Mouse (Mus musculus) embryonic fibroblast, embryonic 13.5 days (primary cell): Measurements from ENCODE around the gene Vmn1r4. TPM values are rescaled to one million over a fixed set of nuclear protein-coding genes. Genes with fewer than 3 reads are reported as not detected.

ENCODE experiments used
- H3K27ac ChIP-seq: 2 replicates; pipeline ENCODE4 v1.5.1; 2012; ENCODE audit warnings: low read length, control low read depth, inconsistent platforms; ENCODE audit not compliant: insufficient read depth
- H3K4me1 ChIP-seq: 2 replicates; pipeline ENCODE4 v1.6.1; 2011; ENCODE audit warnings: low read length; ENCODE audit not compliant: control insufficient read depth, insufficient read depth
- H3K4me3 ChIP-seq: 2 replicates; pipeline ENCODE4 v1.5.1; 2011; ENCODE audit warnings: mild to moderate bottlenecking, control low read depth, low read length; ENCODE audit not compliant: insufficient read depth
- CTCF ChIP-seq: IDR thresholded peaks from 2 replicates; pipeline ENCODE4 v1.5.1; 2011; ENCODE audit warnings: mild to moderate bottlenecking, control low read depth, low read length, moderate library complexity, borderline replicate concordance; ENCODE audit not compliant: insufficient read depth
- POLR2A ChIP-seq: IDR thresholded peaks from 2 replicates; pipeline ENCODE4 v1.6.1; 2011; ENCODE audit warnings: low read depth, mild to moderate bottlenecking, control low read depth, low read length, moderate library complexity
- polyA plus RNA-seq: library from polyadenylated mRNA; stranded (reverse); fragments of >200 nt; gene quantifications from 2 replicates; pipeline ENCODE4 v1.2.4, GENCODE M21; 2011; ENCODE audit warnings: low read depth; ENCODE audit not compliant: missing spikeins, insufficient read length

Vmn1r4 gene
- polyA plus RNA-seq, 1 experiment = not detected

GRCm38 (mm10) chr6:56956436-56956835 is 32.6 kb downstream of the Vmn1r4 start:
- H3K27ac ChIP-seq = no peak overlapping the region
- TF ChIP-seq POLR2A = no peak

GRCm38 (mm10) chr6:56969973-56970372 is 46.2 kb downstream of the Vmn1r4 start, which contains the start of gene Vmn1r5:
Vmn1r5 (plus strand) TSS chr6:56970273.
- Histone ChIP-seq H3K4me1 (no peaks in the 10 kb centered on the region), H3K4me3 (no peak within 1 kb of the TSS), H3K27ac (no peak within 1 kb of the TSS)
- TF ChIP-seq POLR2A (no peak), CTCF (no peak)

More at GRCm38 (mm10) chr6:56956436-56956835, 32.6 kb downstream of the Vmn1r4 start:
- H3K4me3 ChIP-seq = no peak overlapping the region
- H3K4me1 ChIP-seq = no peaks in the 10 kb centered on the region

- Histone ChIP-seq H3K4me3 (no peak within 1 kb of the TSS), H3K4me1 (no peaks in the 10 kb centered on the region), H3K27ac (no peak within 1 kb of the TSS)
- TF ChIP-seq CTCF (no peak), POLR2A (no peak)
Measured at GRCm38 (mm10) chr6:56996943-56997342, 73.1 kb downstream of the Vmn1r4 start, which contains the start of gene Vmn1r6. Vmn1r6 (plus strand) TSS chr6:56997243.

Other genes with a start within 250 kb of the Vmn1r4 start
- 92.4 and 119 TPM in 2 replicates for gene Lsm5, start 219.3 kb upstream of the Vmn1r4 start, polyA plus RNA-seq
- 13.2 and 14.8 TPM in 2 replicates for gene Avl9, start 209.1 kb upstream of the Vmn1r4 start, polyA plus RNA-seq
- 37.8 and 47.3 TPM in 2 replicates for gene Kbtbd2, start 126.2 kb upstream of the Vmn1r4 start, polyA plus RNA-seq
- 340 and 352 TPM in 2 replicates for gene Fkbp9, start 92.0 kb upstream of the Vmn1r4 start, polyA plus RNA-seq
- gene Nt5c3, start 83 bp upstream of the Vmn1r4 start, polyA plus RNA-seq = 17.3 and 27.0 TPM in 2 replicates
- not detected in 2 replicates for gene Vmn1r5, start 46.3 kb downstream of the Vmn1r4 start, polyA plus RNA-seq
- not detected in 2 replicates for gene Vmn1r6, start 73.2 kb downstream of the Vmn1r4 start, polyA plus RNA-seq
- gene Vmn1r7, start 101.3 kb downstream of the Vmn1r4 start, polyA plus RNA-seq = not detected in 2 replicates
- gene Vmn1r8, start 108.3 kb downstream of the Vmn1r4 start, polyA plus RNA-seq = not detected in 2 replicates
- gene Vmn1r9, start 142.8 kb downstream of the Vmn1r4 start, polyA plus RNA-seq = not detected in 2 replicates
- not detected in 2 replicates for gene Vmn1r10, start 185.4 kb downstream of the Vmn1r4 start, polyA plus RNA-seq
- gene Vmn1r11, start 209.4 kb downstream of the Vmn1r4 start, polyA plus RNA-seq = not detected in 2 replicates
- gene Vmn1r12, start 232.9 kb downstream of the Vmn1r4 start, polyA plus RNA-seq = not detected in 2 replicates